Mouse (Mus musculus) left cerebral cortex, postnatal 4 days (tissue): ENCODE data around the gene Man2a1. TPM values are rescaled to one million over a fixed set of nuclear protein-coding genes. Genes with fewer than 3 reads are reported as not detected.

Experiments used
- DNase-seq: peaks from one replicate; pipeline ENCODE4 v3.0.0-alpha.2; 2022
- intact Hi-C: fragments of 180-260 bp; cut with DNase I; formaldehyde crosslinking; loops from one replicate; pipeline ENCODE4 v1.15.1; 2025
- total RNA-seq, 2 experiments: library from RNA; stranded (reverse); gene quantifications; 2 replicates each; pipeline ENCODE4 v1.2.3; 2021

Man2a1 gene
- total RNA-seq, 2 experiments from 2014 or later = 21.1 to 21.7 TPM

- intact Hi-C loops = no loop called here
- peak; percentile 89 for DNase-seq
These were observed 84.8 kb downstream of the Man2a1 start for GRCm38 (mm10) chr17:64685216-64685903.

GRCm38 (mm10) chr17:64689614-64690013, 89.1 kb downstream of the Man2a1 start:
- intact Hi-C loops = no loop called here
- DNase-seq = no peak

DNA sequence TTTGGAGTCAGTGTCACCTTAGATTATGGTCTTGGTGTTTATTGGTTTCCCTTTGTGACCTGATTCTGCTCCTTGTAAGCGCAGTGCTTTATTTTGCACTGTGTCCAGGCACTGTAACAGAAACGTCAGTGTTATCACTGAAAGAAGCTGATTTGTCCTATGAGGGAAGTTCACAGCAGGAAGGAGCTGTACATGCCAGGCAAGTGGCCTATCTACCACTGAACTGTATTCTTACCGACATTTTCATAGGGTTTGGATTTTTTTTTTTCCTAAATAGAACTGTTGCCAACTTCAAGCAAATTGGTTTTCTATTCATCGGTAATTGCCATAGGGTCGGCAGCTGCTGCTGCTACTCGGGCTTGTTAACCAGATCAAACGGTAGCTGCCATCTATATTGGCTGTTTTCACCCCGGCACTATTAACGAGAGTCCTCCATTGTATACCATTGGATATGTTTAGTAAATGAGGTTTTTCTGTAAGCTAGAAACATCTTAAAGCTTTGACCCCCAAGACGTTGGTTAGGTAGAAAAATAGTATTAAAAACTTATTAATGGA, 96.8 kb downstream of the Man2a1 start:
- intact Hi-C loops = no loop called here
- DNase-seq = peak; percentile 7

DNA sequence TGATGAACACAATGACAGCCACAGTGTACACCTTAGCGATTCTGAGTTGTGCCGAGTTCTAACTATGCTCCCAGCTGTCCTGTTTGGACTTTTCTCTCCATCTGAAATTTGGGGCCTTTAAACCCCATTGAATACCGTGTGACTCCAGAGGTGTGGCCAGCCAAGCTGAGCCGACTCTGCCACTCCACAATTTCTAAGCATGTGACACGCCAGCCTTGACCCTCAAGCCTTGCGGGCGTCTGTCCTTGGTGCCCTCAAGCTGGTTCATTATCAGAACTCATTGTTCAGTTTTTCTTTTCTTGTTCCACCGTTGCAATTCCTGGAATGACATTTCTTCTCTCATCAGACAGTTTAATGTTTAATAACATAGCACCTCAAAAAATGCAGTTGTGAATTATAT, 98.0 kb downstream of the Man2a1 start:
- intact Hi-C loops = no loop called here

GRCm38 (mm10) chr17:64703649-64704230, 103.2 kb downstream of the Man2a1 start:
- DNase-seq = no peak
- intact Hi-C loops = no loop called here

More for the DNA sequence above, 98.0 kb downstream of the Man2a1 start:
- no peak for DNase-seq

DNA sequence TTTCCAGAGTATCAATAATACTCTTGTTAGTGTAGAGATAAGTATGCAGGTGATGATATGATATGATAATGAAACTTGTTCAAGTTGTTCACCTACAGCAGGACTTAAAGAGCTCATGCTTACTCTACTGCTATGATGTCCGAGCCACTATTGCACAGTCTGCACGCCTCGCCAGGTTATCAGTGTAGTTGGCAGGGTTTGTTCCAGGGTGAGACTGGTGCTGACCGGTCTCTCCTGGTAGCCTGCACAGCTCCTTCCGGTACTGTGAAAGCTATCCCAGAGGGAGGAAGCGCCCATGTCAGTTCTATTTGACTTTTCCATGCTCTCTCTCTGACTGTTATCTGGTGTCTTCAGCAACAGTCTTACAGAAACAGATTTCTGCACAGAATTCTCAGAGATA, 107.0 kb downstream of the Man2a1 start:
- DNase-seq = no peak
- intact Hi-C loops = no loop called here

DNA sequence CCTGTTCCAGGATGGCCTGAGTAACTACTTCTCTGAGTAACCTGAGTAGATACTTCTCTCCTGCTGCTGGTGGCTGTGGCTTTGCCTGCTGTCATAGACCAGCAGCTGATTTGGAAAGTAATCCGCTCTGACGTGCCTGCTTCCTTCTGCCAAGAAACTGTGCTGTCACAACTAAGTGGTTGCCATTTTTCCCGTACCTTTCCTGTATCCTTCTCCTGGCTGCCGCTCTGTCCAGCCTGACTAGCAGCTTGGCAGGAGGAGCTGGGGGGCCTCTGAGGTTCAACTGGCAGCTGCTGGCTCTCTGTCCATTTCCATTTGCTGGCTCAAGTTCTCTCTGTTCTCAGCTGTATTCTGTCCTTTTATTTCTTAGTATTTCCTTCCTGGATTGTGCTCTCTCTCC, 115.8 kb downstream of the Man2a1 start:
- intact Hi-C loops = no loop called here
- peak; percentile 89 for DNase-seq

DNA sequence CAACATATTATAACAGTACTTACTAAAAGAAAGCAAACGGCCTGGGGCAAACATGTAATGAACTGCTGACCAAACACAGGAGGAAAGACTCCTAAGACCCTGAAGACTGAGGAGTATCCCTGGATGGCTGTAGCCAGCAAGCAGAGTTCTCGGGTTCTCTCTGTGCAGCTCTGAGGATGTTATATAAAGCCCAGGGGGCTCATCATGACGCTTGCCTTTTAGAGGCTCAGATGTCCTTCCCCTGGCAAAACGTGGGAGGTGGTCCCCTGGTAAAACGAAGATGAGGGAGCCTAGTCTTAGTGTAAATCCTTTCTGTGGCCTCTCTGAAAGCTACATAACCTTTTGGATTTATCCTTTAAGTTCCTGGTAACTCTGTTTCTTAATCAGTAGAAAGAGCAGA, 119.2 kb downstream of the Man2a1 start:
- intact Hi-C loops = no loop called here
- no peak for DNase-seq

DNA sequence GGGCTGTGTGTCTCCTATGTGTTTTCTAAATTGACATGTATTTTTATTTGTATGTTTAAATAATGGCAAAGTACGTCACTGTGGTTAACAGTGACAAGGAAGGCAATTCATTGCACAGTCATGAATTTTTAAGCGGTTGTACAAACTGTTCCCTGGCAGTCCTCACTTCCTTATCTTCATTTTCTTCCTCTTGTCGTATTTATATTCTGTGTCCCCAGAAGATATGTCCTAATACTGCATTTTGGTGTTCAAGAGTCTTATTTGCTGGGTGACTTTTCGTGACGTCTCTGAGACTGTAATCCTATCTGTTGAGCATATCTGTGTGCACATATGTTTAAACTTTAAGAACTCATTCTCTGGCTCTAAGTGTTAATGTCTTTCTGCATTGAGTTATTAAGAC, 120.6 kb downstream of the Man2a1 start:
- DNase-seq = no peak
- intact Hi-C loops = no loop called here

DNA sequence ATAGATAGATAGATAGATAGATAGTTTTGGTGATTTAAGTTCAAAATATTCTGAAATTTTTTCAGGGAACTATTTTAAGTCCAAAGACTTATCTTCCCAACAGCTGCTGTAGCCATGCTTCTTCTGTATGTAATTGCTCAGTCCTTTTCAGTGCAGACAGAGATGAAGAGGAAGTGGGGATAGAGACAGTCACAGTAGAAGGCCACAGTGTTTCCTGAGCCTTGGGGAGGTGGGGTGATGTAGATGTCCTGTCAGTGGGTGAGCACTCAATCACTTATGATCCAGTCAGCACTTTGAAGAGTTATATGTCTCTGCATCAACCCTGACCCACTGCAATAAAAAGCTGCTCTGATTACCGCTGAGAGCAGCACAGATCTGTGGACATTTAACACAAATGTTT, 122.6 kb downstream of the Man2a1 start:
- DNase-seq = no peak
- intact Hi-C loops = no loop called here

- intact Hi-C loops = no loop called here
- peak; percentile 51 for DNase-seq
These were observed 124.7 kb downstream of the Man2a1 start for GRCm38 (mm10) chr17:64725214-64725613.

DNA sequence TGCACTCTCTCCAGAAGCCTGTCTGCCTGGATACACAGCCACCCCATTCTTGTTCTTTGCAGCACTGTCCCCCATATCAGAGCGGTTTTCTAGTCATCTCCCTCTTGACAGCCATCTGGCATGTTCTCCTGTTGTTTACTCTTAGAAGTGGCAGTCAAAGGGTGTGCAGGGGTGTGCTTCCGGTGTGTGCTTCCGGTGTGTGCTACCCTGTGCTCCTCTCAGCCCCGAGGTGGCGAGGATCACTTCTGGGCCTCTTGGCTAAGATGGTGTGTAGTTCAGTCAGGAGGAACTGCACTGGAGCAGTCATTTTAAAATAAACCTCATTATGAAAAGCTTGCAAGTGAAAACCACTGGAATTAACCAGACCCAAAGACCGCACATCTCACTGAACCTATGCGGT, 125.5 kb downstream of the Man2a1 start:
- no peak for DNase-seq
- intact Hi-C loops = no loop called here

- intact Hi-C loops = no loop called here
These were observed 135.0 kb downstream of the Man2a1 start for GRCm38 (mm10) chr17:64735492-64735891.

GRCm38 (mm10) chr17:64737918-64738317, 137.4 kb downstream of the Man2a1 start:
- intact Hi-C loops = no loop called here

More at GRCm38 (mm10) chr17:64735492-64735891, 135.0 kb downstream of the Man2a1 start:
- no peak for DNase-seq

GRCm38 (mm10) chr17:64739129-64739528, 138.6 kb downstream of the Man2a1 start:
- no peak for DNase-seq
- intact Hi-C loops = no loop called here

More at GRCm38 (mm10) chr17:64737918-64738317, 137.4 kb downstream of the Man2a1 start:
- no peak for DNase-seq

DNA sequence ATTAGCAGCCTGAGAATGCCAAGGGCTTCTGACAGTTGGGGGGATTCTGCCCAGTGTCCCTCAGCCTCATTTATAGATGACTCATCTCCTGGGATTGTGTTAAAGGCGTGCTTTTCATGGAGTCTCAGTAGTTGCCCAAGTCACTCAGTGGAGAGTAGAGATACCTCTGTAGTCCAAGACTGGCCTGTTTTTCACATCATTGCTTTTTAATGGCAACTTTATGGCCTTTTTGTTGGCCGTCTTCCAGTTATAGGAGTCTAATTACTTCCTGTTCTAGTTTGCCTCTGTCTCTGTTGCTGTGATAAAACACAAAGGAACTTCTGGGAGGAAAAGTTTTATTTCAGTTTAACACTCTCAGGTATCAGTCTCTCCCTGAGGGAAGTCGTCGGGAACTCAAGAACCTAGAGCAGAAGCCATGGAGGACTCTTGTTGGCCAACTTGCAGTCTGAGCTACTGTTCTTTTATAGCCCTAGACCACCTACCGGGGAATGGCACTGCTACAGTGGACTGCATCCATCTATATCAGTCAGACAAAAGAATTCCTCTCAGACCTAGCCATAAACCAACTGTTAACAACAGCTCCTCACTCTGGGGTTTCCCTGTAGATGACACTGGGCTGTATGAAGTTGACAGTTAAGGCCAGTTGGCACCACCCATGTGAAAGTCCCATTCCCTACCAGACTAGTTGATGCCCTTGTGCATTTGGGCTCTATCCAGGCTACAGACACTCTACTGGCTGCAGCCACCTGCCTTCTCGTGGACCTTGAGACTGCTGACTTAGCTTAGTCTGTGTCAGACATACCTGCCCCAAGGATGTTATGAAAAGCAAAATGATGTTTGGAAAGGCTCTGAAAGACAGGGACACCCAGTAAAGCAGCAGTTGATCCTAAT, 142.4 kb downstream of the Man2a1 start:
- intact Hi-C loops = no loop called here
- DNase-seq = no peak

- intact Hi-C loops = no loop called here
- DNase-seq = no peak
These were observed 143.2 kb downstream of the Man2a1 start for GRCm38 (mm10) chr17:64743606-64744300.

DNA sequence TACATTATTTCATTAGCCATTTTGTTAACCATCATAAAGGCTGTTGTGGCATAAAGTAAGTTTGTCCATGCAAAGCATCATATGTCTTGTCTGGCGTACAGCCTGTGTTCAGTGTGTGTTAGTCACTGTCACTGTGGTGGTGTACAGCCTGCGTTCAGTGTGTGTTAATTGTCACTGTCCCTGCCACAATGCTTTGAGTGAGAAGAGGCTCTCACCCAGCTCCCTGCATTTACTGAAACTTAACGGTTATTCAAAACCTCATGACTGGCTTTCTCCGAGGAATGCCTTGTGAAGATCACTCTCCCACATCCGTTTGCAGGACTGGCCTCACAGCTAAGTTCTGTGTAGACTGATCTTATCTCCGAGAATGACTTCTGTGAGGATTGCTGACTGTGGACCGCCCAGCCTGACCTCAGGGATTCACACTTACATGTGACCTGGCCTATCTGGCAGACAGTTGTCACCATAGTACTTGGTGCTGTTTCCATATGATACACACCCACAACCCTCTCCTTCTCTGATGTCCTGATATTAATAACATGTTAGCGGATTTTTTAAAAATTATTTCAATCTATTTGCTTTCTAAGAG, 146.2 kb downstream of the Man2a1 start:
- no peak for DNase-seq
- intact Hi-C loops = no loop called here

DNA sequence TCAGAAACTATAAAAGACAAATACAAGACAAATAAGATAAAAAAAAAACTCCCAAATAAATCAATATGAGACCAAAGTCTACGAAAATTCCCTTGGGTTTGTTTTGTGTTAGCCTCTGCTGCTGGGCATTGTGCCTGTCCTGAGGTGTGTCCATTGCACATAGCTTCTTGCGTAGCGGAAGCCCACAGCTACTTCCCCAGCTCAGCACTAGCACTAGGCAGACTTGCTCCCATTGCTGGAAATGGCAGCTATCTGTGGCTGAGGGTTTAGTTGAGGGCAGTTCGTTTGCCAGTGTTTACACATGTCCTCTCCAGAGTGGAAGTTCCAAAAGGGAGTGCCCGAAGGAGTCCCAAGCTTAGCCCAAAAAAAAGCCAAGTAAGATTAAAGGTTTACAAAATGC, 146.9 kb downstream of the Man2a1 start:
- intact Hi-C loops = no loop called here
- no peak for DNase-seq

GRCm38 (mm10) chr17:64748131-64748530, 147.6 kb downstream of the Man2a1 start:
- DNase-seq = no peak
- intact Hi-C loops = no loop called here
